Comparison of ENCODE assay signal across 34 mouse cellular contexts in genomic region chr6:146926415-146926980, GRCm38 (mm10). TPM values are rescaled to one million over a fixed set of nuclear protein-coding genes. Genes with fewer than 3 reads are reported as not detected.
A peak's percentile ranks its signal among the peaks of the same experiment; 100 is the strongest.
DNase-seq lines count a peak whose midpoint lies in the region; ATAC-seq and TF ChIP-seq lines count a peak whose summit lies in the region.
"Had no signal": no experiment of that assay in that cellular context is flagged by ENCODE, and none has a peak within 500 bp of the region (broad histone marks: within the 10 kb centered on the region; RNA-seq: fewer than 3 reads in every experiment).

No protein-coding gene starts in this region.

- H3K27ac ChIP-seq in gastrocnemius, adult 2 months = peak overlapping the region; percentile 31; the same call in 1 of the 2 replicates
- peak overlapping the region; percentile 20; the same call in 1 of the 2 replicates for H3K27ac ChIP-seq in kidney, postnatal 0 days
- no peak overlapping the region for H3K27ac ChIP-seq in lung, postnatal 0 days (ENCODE audit: low read length)
- no peak overlapping the region for H3K27ac ChIP-seq in hindbrain, embryonic 16.5 days (ENCODE audit: low read depth, low read length)
- H3K27ac ChIP-seq: heart, embryonic 13.5 days; hindbrain, embryonic 14.5 days; liver, embryonic 14.5 days; macrophage; midbrain, embryonic 13.5 days; neural tube, embryonic 13.5 days had no signal

- no peak for TF ChIP-seq CTCF in gastrocnemius, adult 2 months (IDR thresholded peaks at IDR 0.05)
- TF ChIP-seq CTCF in kidney, postnatal 0 days (IDR thresholded peaks at IDR 0.05; ENCODE audit: low read depth) = no peak
- TF ChIP-seq CTCF in lung, postnatal 0 days (IDR thresholded peaks at IDR 0.05) = no peak

- DNase-seq in gastrocnemius, adult 2 months = no peak
- DNase-seq in gastrocnemius, adult 8-10 months (ENCODE audit: low spot score in 2 of 2) = no peak
- no peak for DNase-seq in kidney, postnatal 0 days (ENCODE audit: low spot score)
- DNase-seq in kidney, postnatal 36 days = no peak
- no peak for DNase-seq in lung, postnatal 0 days (ENCODE audit: low spot score)
- DNase-seq in lung, postnatal 4 days = no peak
- no peak for DNase-seq in testis, postnatal 14 days (ENCODE audit: low spot score)
- DNase-seq: adrenal gland, postnatal 10 days; cerebellum, adult 11 months; cerebellum, adult 9-10 months; cerebellum, postnatal 36 days; gastrocnemius, postnatal 36 days; heart, adult 2 months; heart, postnatal 10 days; kidney, adult 11 months; kidney, postnatal 4 days; left cerebral cortex, postnatal 4 days; thymus, adult 18-20 months; thymus, postnatal 25 days had no signal

- H3K9ac ChIP-seq in kidney, postnatal 0 days (ENCODE audit: low read depth, low read length) = no peak overlapping the region
- no peak overlapping the region for H3K9ac ChIP-seq in lung, postnatal 0 days (replicated peaks; ENCODE audit: low read depth)
- H3K9ac ChIP-seq in hindbrain, embryonic 16.5 days (ENCODE audit: low read depth, low read length) = no peak overlapping the region
- H3K9ac ChIP-seq: heart, embryonic 13.5 days; hindbrain, embryonic 14.5 days; liver, embryonic 14.5 days; midbrain, embryonic 13.5 days; neural tube, embryonic 13.5 days had no signal

- peaks cover 4% of the 10 kb centered on the region; the same call in 1 of the 2 replicates for H3K4me1 ChIP-seq in kidney, postnatal 0 days (replicated peaks; ENCODE audit: insufficient read depth, low read length)
- H3K4me1 ChIP-seq in lung, postnatal 0 days (ENCODE audit: insufficient read depth, low read depth, low read length) = no peaks in the 10 kb centered on the region
- no peaks in the 10 kb centered on the region for H3K4me1 ChIP-seq in hindbrain, embryonic 16.5 days (ENCODE audit: control insufficient read depth, insufficient read depth, low read depth, low read length)

- WGBS in kidney, postnatal 0 days = 57% methylated on average over 5 of the region's 5 CpGs
- WGBS in lung, postnatal 0 days = 43% methylated on average over 5 of the region's 5 CpGs
- WGBS in hindbrain, embryonic 16.5 days = 81% methylated on average over 5 of the region's 5 CpGs

- no peak overlapping the region for H3K4me2 ChIP-seq in kidney, postnatal 0 days (ENCODE audit: low read length)
- no peak overlapping the region for H3K4me2 ChIP-seq in lung, postnatal 0 days (replicated peaks; ENCODE audit: low read depth, low read length)
- no peak overlapping the region for H3K4me2 ChIP-seq in hindbrain, embryonic 16.5 days (ENCODE audit: low read length)
- H3K4me2 ChIP-seq: heart, embryonic 13.5 days; hindbrain, embryonic 14.5 days; midbrain, embryonic 13.5 days; neural tube, embryonic 13.5 days had no signal

- no peak for TF ChIP-seq EP300 in lung, postnatal 0 days (IDR thresholded peaks at IDR 0.05)

- intact Hi-C loops in gastrocnemius, adult 2 months (cut with DNase I) = no loop called here

- H3K27me3 ChIP-seq in kidney, postnatal 0 days (ENCODE audit: insufficient read depth, low read length) = no peaks in the 10 kb centered on the region
- no peaks in the 10 kb centered on the region for H3K27me3 ChIP-seq in lung, postnatal 0 days (replicated peaks; ENCODE audit: insufficient read depth, low read length)
- no peaks in the 10 kb centered on the region for H3K27me3 ChIP-seq in hindbrain, embryonic 16.5 days (replicated peaks; ENCODE audit: control insufficient read depth, insufficient read depth, low read length)
- H3K27me3 ChIP-seq: CH12.LX; heart, embryonic 13.5 days; midbrain, embryonic 13.5 days; neural tube, embryonic 13.5 days had no signal

- H3K36me3 ChIP-seq in kidney, postnatal 0 days (ENCODE audit: insufficient read depth, low read length) = no peaks in the 10 kb centered on the region
- H3K36me3 ChIP-seq in lung, postnatal 0 days (ENCODE audit: insufficient read depth, low read length) = no peaks in the 10 kb centered on the region
- no peaks in the 10 kb centered on the region for H3K36me3 ChIP-seq in hindbrain, embryonic 16.5 days (ENCODE audit: control insufficient read depth, insufficient read depth, low read length)
- H3K36me3 ChIP-seq: midbrain, embryonic 13.5 days; neural tube, embryonic 13.5 days had no signal

- H3K9me3 ChIP-seq in kidney, postnatal 0 days (replicated peaks; ENCODE audit: low read length) = no peaks in the 10 kb centered on the region
- H3K9me3 ChIP-seq in lung, postnatal 0 days (ENCODE audit: low read length) = no peaks in the 10 kb centered on the region
- no peaks in the 10 kb centered on the region for H3K9me3 ChIP-seq in hindbrain, embryonic 16.5 days (ENCODE audit: control insufficient read depth, low read length)
- H3K9me3 ChIP-seq: heart, embryonic 13.5 days; midbrain, embryonic 13.5 days; neural tube, embryonic 13.5 days had no signal

- H3K4me3 ChIP-seq in gastrocnemius, adult 2 months = no peak overlapping the region
- H3K4me3 ChIP-seq in kidney, postnatal 0 days (replicated peaks; ENCODE audit: low read depth, low read length) = no peak overlapping the region
- H3K4me3 ChIP-seq in lung, postnatal 0 days (ENCODE audit: low read depth, low read length) = no peak overlapping the region
- no peak overlapping the region for H3K4me3 ChIP-seq in hindbrain, embryonic 16.5 days (ENCODE audit: low read length)
- H3K4me3 ChIP-seq: heart, adult 2 months; heart, embryonic 13.5 days; midbrain, embryonic 13.5 days; neural tube, embryonic 13.5 days had no signal

- ATAC-seq in kidney, postnatal 0 days (replicated peaks; ENCODE audit: low FRiP score, low read depth) = no peak
- 0 out of 2 replicates have a peak, but pooled peaks have one; percentile 23 for ATAC-seq in lung, postnatal 0 days
- ATAC-seq in hindbrain, embryonic 16.5 days = no peak
- ATAC-seq: forebrain, embryonic 14.5 days; inflammation-experienced regulatory T-cells, adult 6 months; midbrain, embryonic 13.5 days had no signal

RNA-seq across cellular contexts. Expression of gene 1700034J05Rik, which starts 27.7 kb away (rescaled TPM):
- total RNA-seq in gastrocnemius, adult 2 months (2021) = not detected
- total RNA-seq in gastrocnemius, adult 8-10 months (2022) = not detected
- polyA plus RNA-seq in kidney, postnatal 0 days (2015; fragmentation: Nextera tagmentation; extraction: Ambion mirVana) = 0.09 TPM in 1 of 2 replicates, not detected in the other
- polyA plus RNA-seq in lung, postnatal 0 days (2015; fragmentation: Nextera tagmentation; extraction: Ambion mirVana) = 0.13 and 0.17 TPM in 2 replicates
- polyA plus RNA-seq in hindbrain, embryonic 16.5 days (2015; fragmentation: Nextera tagmentation; extraction: Ambion mirVana) = 0.05 TPM in 1 of 2 replicates, not detected in the other
- total RNA-seq: adrenal gland, postnatal 10 days; CH12.LX; gastrocnemius, postnatal 36 days; heart, adult 2 months; heart, postnatal 10 days; hematopoietic stem cell, adult 5-6 weeks; layer of hippocampus, adult 8-10 months; layer of hippocampus, postnatal 25 days; left cerebral cortex, postnatal 4 days; megakaryocyte-erythroid progenitor cell, adult 5-6 weeks had no signal
- polyA plus RNA-seq: embryonic facial prominence, embryonic 11.5 days; forebrain, embryonic 14.5 days; heart, adult 2 months; liver, embryonic 14.5 days; macrophage; neural tube, embryonic 13.5 days had no signal

RNA-seq across cellular contexts. Expression of gene Ppfibp1, which starts 38.2 kb away (rescaled TPM):
- total RNA-seq in gastrocnemius, adult 2 months (2021) = 10 to 100 TPM; 40.3 to 44.8 TPM
- 10 to 100 TPM; 45.6 to 62.4 (median 55.7) TPM for total RNA-seq in gastrocnemius, adult 8-10 months (2022)
- 55.9 and 60.2 TPM in 2 replicates for polyA plus RNA-seq in kidney, postnatal 0 days (2015; fragmentation: Nextera tagmentation; extraction: Ambion mirVana)
- 50.5 and 53.5 TPM in 2 replicates for polyA plus RNA-seq in lung, postnatal 0 days (2015; fragmentation: Nextera tagmentation; extraction: Ambion mirVana)
- 14.6 and 15.9 TPM in 2 replicates for polyA plus RNA-seq in hindbrain, embryonic 16.5 days (2015; fragmentation: Nextera tagmentation; extraction: Ambion mirVana)

Comparison
In these comparisons a context has a peak if more than half of its experiments do, and no peak if none do; other contexts are left out.
1. H3K27ac ChIP-seq: peak in gastrocnemius, adult 2 months (single experiment) and kidney, postnatal 0 days (single experiment); none in lung, postnatal 0 days (single experiment) and hindbrain, embryonic 16.5 days (single experiment).